Mouse (Mus musculus): ENCODE data around the gene Hmgb4. TPM values are rescaled to one million over a fixed set of nuclear protein-coding genes. Genes with fewer than 3 reads are reported as not detected.
A peak's percentile ranks its signal among the peaks of the same experiment; 100 is the strongest.

The Hmgb4 gene
- polyA plus RNA-seq, 1 experiment from 2014 or later, result not detected

- H3K36me3 ChIP-seq, result no peaks in the 10 kb centered on the region
- no peak overlapping the region for H3K4me3 ChIP-seq
- no peak overlapping the region for H3K27ac ChIP-seq
- H3K9ac ChIP-seq, result no peak overlapping the region
- ATAC-seq (ENCODE audit: insufficient number of reproducible peaks, low FRiP score, low TSS enrichment, low read depth), result no peak
- H3K9me3 ChIP-seq, result no peaks in the 10 kb centered on the region
- peaks cover 4% of the 10 kb centered on the region; the same call in 1 of the 2 replicates for H3K4me1 ChIP-seq
- H3K4me2 ChIP-seq, result no peak overlapping the region
- H3K27me3 ChIP-seq, result no peaks in the 10 kb centered on the region
- WGBS, result 79% methylated on average over 3 of the region's 3 CpGs
Measured at GRCm38 (mm10) chr4:128265341-128265740, 4.6 kb upstream of the Hmgb4 start.

GRCm38 (mm10) chr4:128264491-128264890, 3.7 kb upstream of the Hmgb4 start:
- H3K9ac ChIP-seq, result no peak overlapping the region
- no peak for ATAC-seq (ENCODE audit: insufficient number of reproducible peaks, low FRiP score, low TSS enrichment, low read depth)
- WGBS, result 90% methylated on average over 5 of the region's 5 CpGs
- H3K27ac ChIP-seq, result no peak overlapping the region
- H3K4me3 ChIP-seq, result no peak overlapping the region
- H3K9me3 ChIP-seq, result no peaks in the 10 kb centered on the region
- H3K36me3 ChIP-seq, result no peaks in the 10 kb centered on the region
- H3K4me2 ChIP-seq, result no peak overlapping the region
- no peaks in the 10 kb centered on the region for H3K27me3 ChIP-seq
- H3K4me1 ChIP-seq, result no peaks in the 10 kb centered on the region; the same call in 1 of the 2 replicates

DNA sequence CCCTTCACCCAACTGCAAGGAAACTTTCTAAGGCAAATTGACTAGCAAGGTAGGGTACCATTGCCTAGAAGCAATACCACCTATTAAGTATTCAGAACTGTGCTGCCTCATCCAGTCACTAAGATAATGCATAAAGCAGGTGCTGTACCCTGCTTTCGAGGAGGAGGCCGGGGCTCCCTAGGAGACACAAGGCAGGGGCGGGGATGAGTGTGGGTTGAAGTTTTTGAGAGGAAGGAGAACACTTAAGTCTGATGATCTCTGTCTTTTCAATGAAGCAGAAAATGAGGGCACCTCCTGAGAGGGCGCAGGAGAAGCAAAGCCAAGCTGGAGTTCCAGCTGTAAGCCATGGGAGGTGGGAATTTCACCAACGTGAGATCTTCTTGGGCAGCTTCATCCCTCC, 1.5 kb downstream of the Hmgb4 start:
- H3K27me3 ChIP-seq, result no peaks in the 10 kb centered on the region
- H3K4me2 ChIP-seq, result no peak overlapping the region
- H3K4me3 ChIP-seq, result no peak overlapping the region
- H3K27ac ChIP-seq, result no peak overlapping the region
- 80% methylated on average over 5 of the region's 5 CpGs for WGBS
- H3K9ac ChIP-seq, result no peak overlapping the region
- ATAC-seq (ENCODE audit: insufficient number of reproducible peaks, low FRiP score, low TSS enrichment, low read depth), result no peak
- H3K36me3 ChIP-seq, result no peaks in the 10 kb centered on the region
- H3K9me3 ChIP-seq, result no peaks in the 10 kb centered on the region
- H3K4me1 ChIP-seq, result no peaks in the 10 kb centered on the region

GRCm38 (mm10) chr4:128248676-128249075, 12.1 kb downstream of the Hmgb4 start:
- Histone ChIP-seq H3K36me3 (no peaks in the 10 kb centered on the region), H3K27me3 (no peaks in the 10 kb centered on the region), H3K27ac (no peak overlapping the region), H3K9me3 (no peaks in the 10 kb centered on the region), H3K9ac (no peak overlapping the region), H3K4me2 (no peak overlapping the region), H3K4me3 (no peak overlapping the region), H3K4me1 (no peaks in the 10 kb centered on the region)
- no peak for ATAC-seq (ENCODE audit: insufficient number of reproducible peaks, low FRiP score, low TSS enrichment, low read depth)
- 7% methylated on average over 5 of the region's 5 CpGs for WGBS

DNA sequence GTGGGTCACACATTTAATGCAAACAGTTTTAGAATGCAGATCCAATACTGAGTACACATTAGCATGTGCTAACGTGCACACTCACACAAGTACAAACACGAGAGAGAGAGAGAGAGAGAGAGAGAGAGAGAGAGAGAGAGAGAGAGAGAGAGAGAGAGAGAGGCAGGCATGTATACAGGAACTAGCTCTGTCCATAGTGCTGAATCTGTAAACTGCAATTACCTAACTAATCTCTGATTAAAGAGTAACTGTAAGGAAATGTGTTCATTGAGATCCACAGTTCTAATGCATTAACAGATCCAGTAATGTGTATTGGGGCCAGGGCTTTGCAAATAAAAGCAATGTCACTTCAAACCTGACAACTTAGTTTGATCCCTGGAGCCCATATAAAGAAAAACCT, 15.6 kb downstream of the Hmgb4 start:
- WGBS, result 33% methylated on average over 2 of the region's 2 CpGs
- Histone ChIP-seq H3K9ac (no peak overlapping the region), H3K4me2 (no peak overlapping the region), H3K4me1 (no peaks in the 10 kb centered on the region), H3K4me3 (no peak overlapping the region), H3K9me3 (no peaks in the 10 kb centered on the region), H3K27me3 (no peaks in the 10 kb centered on the region), H3K36me3 (no peaks in the 10 kb centered on the region), H3K27ac (no peak overlapping the region)
- ATAC-seq (ENCODE audit: insufficient number of reproducible peaks, low FRiP score, low TSS enrichment, low read depth), result no peak

- 86% methylated on average over 2 of the region's 2 CpGs for WGBS
- ATAC-seq (ENCODE audit: insufficient number of reproducible peaks, low FRiP score, low TSS enrichment, low read depth), result no peak
Measured at GRCm38 (mm10) chr4:128241854-128242356, 18.9 kb downstream of the Hmgb4 start.

DNA sequence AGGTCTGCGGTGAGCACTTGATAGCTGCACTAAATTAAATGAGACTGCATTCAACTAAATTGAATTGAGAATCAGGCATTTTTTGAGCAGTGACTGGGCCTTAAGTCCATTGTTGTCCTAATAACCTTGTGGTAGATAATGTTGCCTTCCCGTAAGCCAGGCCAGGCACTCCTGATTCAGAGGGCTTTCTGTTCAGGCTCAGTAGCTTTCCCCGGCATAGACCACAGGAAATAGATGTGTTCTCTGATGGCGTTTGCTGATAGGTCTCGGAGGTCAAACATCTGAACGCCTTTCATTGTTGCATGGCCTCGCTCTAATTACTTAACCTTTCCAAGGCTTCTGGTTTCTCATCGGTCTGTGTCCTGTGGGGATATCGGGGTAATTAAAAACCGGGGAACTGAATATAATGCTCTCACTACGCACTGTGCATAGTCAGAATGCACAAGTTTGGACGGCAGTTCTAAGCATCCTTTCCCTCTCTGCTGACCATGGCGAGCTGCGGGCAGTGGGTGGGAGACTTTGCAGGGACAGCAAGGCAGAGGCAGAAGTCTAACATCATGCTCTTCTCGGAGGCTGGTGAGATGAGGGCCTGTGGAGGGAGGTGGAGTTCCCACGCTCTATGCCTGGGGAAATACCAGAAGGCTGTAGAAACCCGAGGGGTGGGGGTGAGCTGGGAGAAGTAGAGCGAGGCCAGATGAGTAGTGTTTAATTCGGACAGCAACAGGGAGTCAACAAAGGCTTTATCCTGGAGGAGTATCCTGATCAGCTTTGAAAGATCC, 19.5 kb downstream of the Hmgb4 start:
- WGBS, result 53% methylated on average over 19 of the region's 19 CpGs
- H3K27me3 ChIP-seq, result no peaks in the 10 kb centered on the region
- H3K27ac ChIP-seq, result no peak overlapping the region
- H3K4me3 ChIP-seq, result no peak overlapping the region
- no peak for ATAC-seq (ENCODE audit: insufficient number of reproducible peaks, low FRiP score, low TSS enrichment, low read depth)
- no peaks in the 10 kb centered on the region for H3K4me1 ChIP-seq
- H3K9ac ChIP-seq, result no peak overlapping the region
- H3K4me2 ChIP-seq, result no peak overlapping the region
- no peaks in the 10 kb centered on the region for H3K36me3 ChIP-seq
- H3K9me3 ChIP-seq, result no peaks in the 10 kb centered on the region

More at GRCm38 (mm10) chr4:128241854-128242356, 18.9 kb downstream of the Hmgb4 start:
- H3K36me3 ChIP-seq, result no peaks in the 10 kb centered on the region
- no peak overlapping the region for H3K27ac ChIP-seq
- H3K9ac ChIP-seq, result no peak overlapping the region
- H3K9me3 ChIP-seq, result no peaks in the 10 kb centered on the region
- H3K4me1 ChIP-seq, result no peaks in the 10 kb centered on the region
- no peaks in the 10 kb centered on the region for H3K27me3 ChIP-seq
- no peak overlapping the region for H3K4me2 ChIP-seq
- H3K4me3 ChIP-seq, result no peak overlapping the region

- Histone ChIP-seq H3K9ac (no peak overlapping the region), H3K4me2 (no peak overlapping the region), H3K4me3 (no peak overlapping the region), H3K27ac (no peak overlapping the region), H3K9me3 (no peaks in the 10 kb centered on the region), H3K36me3 (no peaks in the 10 kb centered on the region), H3K4me1 (no peaks in the 10 kb centered on the region), H3K27me3 (no peaks in the 10 kb centered on the region)
- no peak for ATAC-seq (ENCODE audit: insufficient number of reproducible peaks, low FRiP score, low TSS enrichment, low read depth)
- 52% methylated on average over 1 of the region's 1 CpGs for WGBS
Measured at GRCm38 (mm10) chr4:128239113-128239512, 21.6 kb downstream of the Hmgb4 start.

GRCm38 (mm10) chr4:128233458-128233857, 27.3 kb downstream of the Hmgb4 start:
- Histone ChIP-seq H3K27ac (peak overlapping the region; percentile 47; the same call in 1 of the 2 replicates), H3K4me2 (no peak overlapping the region), H3K9ac (no peak overlapping the region), H3K9me3 (no peaks in the 10 kb centered on the region), H3K36me3 (no peaks in the 10 kb centered on the region), H3K4me3 (no peak overlapping the region), H3K27me3 (no peaks in the 10 kb centered on the region), H3K4me1 (peaks cover under 1% of the 10 kb centered on the region; the same call in 1 of the 2 replicates)
- 64% methylated on average over 13 of the region's 13 CpGs for whole genome bisulfite sequencing
- ATAC-seq (ENCODE audit: insufficient number of reproducible peaks, low FRiP score, low TSS enrichment, low read depth), result 0 out of 2 replicates have a peak, but pooled peaks have one; percentile 14

- ATAC-seq (ENCODE audit: insufficient number of reproducible peaks, low FRiP score, low TSS enrichment, low read depth), result no peak
- Histone ChIP-seq H3K36me3 (no peaks in the 10 kb centered on the region), H3K27ac (no peak overlapping the region), H3K27me3 (no peaks in the 10 kb centered on the region), H3K4me2 (no peak overlapping the region), H3K9me3 (no peaks in the 10 kb centered on the region), H3K4me3 (no peak overlapping the region), H3K9ac (no peak overlapping the region), H3K4me1 (peaks cover 8% of the 10 kb centered on the region; the same call in 1 of the 2 replicates)
- WGBS, result 18% methylated on average over 13 of the region's 13 CpGs
Measured at GRCm38 (mm10) chr4:128227377-128228316, 33.1 kb downstream of the Hmgb4 start.

- peaks cover 8% of the 10 kb centered on the region; the same call in 1 of the 2 replicates for H3K4me1 ChIP-seq
- no peak for ATAC-seq (ENCODE audit: insufficient number of reproducible peaks, low FRiP score, low TSS enrichment, low read depth)
- no peak overlapping the region for H3K4me3 ChIP-seq
- no peak overlapping the region for H3K27ac ChIP-seq
- no peaks in the 10 kb centered on the region for H3K9me3 ChIP-seq
- 52% methylated on average over 6 of the region's 6 CpGs for WGBS
- H3K36me3 ChIP-seq, result no peaks in the 10 kb centered on the region
- H3K9ac ChIP-seq, result no peak overlapping the region
- H3K4me2 ChIP-seq, result no peak overlapping the region
- H3K27me3 ChIP-seq, result no peaks in the 10 kb centered on the region
Measured at GRCm38 (mm10) chr4:128224453-128224852, 36.3 kb downstream of the Hmgb4 start.

Data from limb, embryonic 15.5 days (tissue).